Mouse (Mus musculus): ENCODE results near the gene Spem1. TPM values are rescaled to one million over a fixed set of nuclear protein-coding genes. Genes with fewer than 3 reads are reported as not detected.

Spem1 gene
- polyA plus RNA-seq, 2 experiments, result 0.18 to 0.65 TPM

- 0 out of 2 replicates have a peak within 1 kb of the TSS, but pooled peaks have one; percentile 25 for H3K9ac ChIP-seq (ENCODE audit: low read depth, low read length, severe bottlenecking)
- H3K27ac ChIP-seq (replicated peaks; ENCODE audit: low read depth, low read length), result no peak within 1 kb of the TSS
- TF ChIP-seq POLR2A (IDR thresholded peaks at IDR 0.05; ENCODE audit: borderline replicate concordance, extremely low read depth, insufficient read depth, insufficient read length), result no peak
- ATAC-seq (ENCODE audit: low FRiP score, low read depth) (no peak), DNase-seq (ENCODE audit: low spot score) (no peak)
- H3K4me1 ChIP-seq (ENCODE audit: control insufficient read depth, insufficient read depth, low read length), result no peaks in the 10 kb centered on the region
- 0 out of 2 replicates have a peak, but pooled peaks cover 15% of the 10 kb centered on the region for H3K27me3 ChIP-seq (ENCODE audit: control insufficient read depth, insufficient read depth, low read length)
- no peaks in the 10 kb centered on the region for H3K9me3 ChIP-seq (ENCODE audit: control insufficient read depth, low read length)
- WGBS, result 22% methylated on average over 28 of the region's 30 CpGs
- H3K36me3 ChIP-seq (ENCODE audit: control insufficient read depth, insufficient read depth, low read length), result no peaks in the 10 kb centered on the region
- peak within 1 kb of the TSS; percentile 15 for H3K4me2 ChIP-seq (replicated peaks; ENCODE audit: low read depth, low read length, severe bottlenecking)
- 0 out of 2 replicates have a peak within 1 kb of the TSS, but pooled peaks have one; percentile 4 for H3K4me3 ChIP-seq (replicated peaks; ENCODE audit: low read length)
Measured at GRCm38 (mm10) chr11:69858113-69858998, 36.4 kb upstream of the Spem1 start, which contains the start of gene Tnk1. Gene Tnk1 (minus strand): TSS chr11:69858730.

DNA sequence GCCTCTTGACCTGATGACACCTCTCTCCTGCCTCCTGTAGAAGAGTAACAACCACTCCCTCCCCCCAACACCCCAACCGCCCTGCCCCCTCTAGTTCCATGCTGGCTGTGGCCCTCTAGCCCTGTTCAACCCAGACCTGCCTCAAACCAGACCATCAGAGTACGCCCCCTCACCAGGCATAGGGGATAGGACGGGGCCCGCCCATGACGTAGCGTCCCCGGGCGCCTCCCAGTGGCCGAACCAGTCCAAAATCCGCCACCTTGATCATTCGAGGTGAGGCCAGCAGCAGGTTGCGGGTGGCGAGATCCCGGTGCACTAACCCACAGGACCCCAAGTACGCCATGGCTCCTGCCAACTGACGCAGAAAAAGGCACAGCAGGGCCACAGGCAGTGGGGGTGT, 33.4 kb upstream of the Spem1 start:
- no peak overlapping the region for H3K4me2 ChIP-seq (replicated peaks; ENCODE audit: low read depth, low read length, severe bottlenecking)

DNA sequence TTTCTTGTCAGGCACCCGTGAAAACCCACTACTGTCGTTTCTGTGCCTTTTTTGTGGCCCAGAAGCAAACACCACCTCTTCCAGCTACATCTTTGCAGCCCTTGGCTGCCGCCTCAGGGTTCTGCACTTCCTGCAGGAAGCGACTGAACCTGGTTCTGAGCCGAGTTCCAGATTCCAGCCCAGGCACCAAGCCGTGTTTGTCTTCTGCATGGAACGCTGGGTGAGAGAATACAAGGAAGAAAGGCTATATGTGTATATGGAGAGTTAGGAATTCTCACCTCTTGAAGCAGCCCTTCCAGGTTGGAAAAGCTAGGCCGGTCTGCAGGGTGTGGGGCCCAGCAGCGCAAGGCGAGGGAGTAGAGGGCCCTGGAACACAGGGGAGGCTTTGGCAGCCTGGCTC, 32.7 kb upstream of the Spem1 start:
- no peak overlapping the region for H3K27ac ChIP-seq (replicated peaks; ENCODE audit: low read depth, low read length)
- 84% methylated on average over 10 of the region's 10 CpGs for WGBS
- no peaks in the 10 kb centered on the region for H3K4me1 ChIP-seq (ENCODE audit: control insufficient read depth, insufficient read depth, low read length)
- H3K9ac ChIP-seq (ENCODE audit: low read depth, low read length, severe bottlenecking), result no peak overlapping the region
- no peaks in the 10 kb centered on the region for H3K9me3 ChIP-seq (ENCODE audit: control insufficient read depth, low read length)
- no peak overlapping the region for H3K4me3 ChIP-seq (replicated peaks; ENCODE audit: low read length)
- no peak overlapping the region for H3K4me2 ChIP-seq (replicated peaks; ENCODE audit: low read depth, low read length, severe bottlenecking)
- no peak for TF ChIP-seq POLR2A (IDR thresholded peaks at IDR 0.05; ENCODE audit: borderline replicate concordance, extremely low read depth, insufficient read depth, insufficient read length)
- no peak for DNase-seq (ENCODE audit: low spot score)
- peaks cover 25% of the 10 kb centered on the region for H3K36me3 ChIP-seq (ENCODE audit: control insufficient read depth, insufficient read depth, low read length)
- ATAC-seq (ENCODE audit: low FRiP score, low read depth), result no peak
- 0 out of 2 replicates have a peak, but pooled peaks cover 15% of the 10 kb centered on the region for H3K27me3 ChIP-seq (ENCODE audit: control insufficient read depth, insufficient read depth, low read length)

More for the DNA sequence above, 33.4 kb upstream of the Spem1 start:
- Histone ChIP-seq H3K36me3 (ENCODE audit: control insufficient read depth, insufficient read depth, low read length) (peaks cover 18% of the 10 kb centered on the region), H3K27ac (replicated peaks; ENCODE audit: low read depth, low read length) (no peak overlapping the region), H3K27me3 (ENCODE audit: control insufficient read depth, insufficient read depth, low read length) (0 out of 2 replicates have a peak, but pooled peaks cover 15% of the 10 kb centered on the region), H3K9me3 (ENCODE audit: control insufficient read depth, low read length) (no peaks in the 10 kb centered on the region), H3K4me3 (replicated peaks; ENCODE audit: low read length) (no peak overlapping the region), H3K4me1 (ENCODE audit: control insufficient read depth, insufficient read depth, low read length) (no peaks in the 10 kb centered on the region), H3K9ac (ENCODE audit: low read depth, low read length, severe bottlenecking) (no peak overlapping the region)
- no peak for TF ChIP-seq POLR2A (IDR thresholded peaks at IDR 0.05; ENCODE audit: borderline replicate concordance, extremely low read depth, insufficient read depth, insufficient read length)
- ATAC-seq (ENCODE audit: low FRiP score, low read depth), result peak; percentile 58
- DNase-seq (ENCODE audit: low spot score), result no peak
- WGBS, result 13% methylated on average over 16 of the region's 16 CpGs

DNA sequence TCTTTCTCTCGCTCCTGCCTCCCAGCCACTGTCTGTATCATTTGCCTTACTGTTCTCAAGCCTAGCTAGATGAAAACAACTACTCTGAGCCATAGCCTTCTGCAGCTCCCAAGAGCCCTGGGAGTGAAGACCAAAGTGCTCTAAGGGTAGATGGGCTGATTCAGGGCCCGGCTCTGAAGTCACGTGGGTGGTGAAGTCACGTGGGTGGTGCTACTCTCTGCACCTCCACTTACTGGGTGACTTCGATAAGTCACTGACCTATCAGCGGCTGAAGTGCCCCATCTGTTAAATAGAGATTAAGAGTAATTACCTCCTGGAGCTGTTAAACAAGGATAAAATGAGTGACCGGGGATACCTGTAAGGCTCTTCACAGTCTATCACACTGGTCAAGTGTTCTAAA, 32.0 kb upstream of the Spem1 start:
- WGBS, result 71% methylated on average over 7 of the region's 7 CpGs
- Histone ChIP-seq H3K27ac (replicated peaks; ENCODE audit: low read depth, low read length) (no peak overlapping the region), H3K9ac (ENCODE audit: low read depth, low read length, severe bottlenecking) (no peak overlapping the region), H3K36me3 (ENCODE audit: control insufficient read depth, insufficient read depth, low read length) (peaks cover 31% of the 10 kb centered on the region), H3K4me3 (replicated peaks; ENCODE audit: low read length) (no peak overlapping the region), H3K27me3 (ENCODE audit: control insufficient read depth, insufficient read depth, low read length) (0 out of 2 replicates have a peak, but pooled peaks cover 12% of the 10 kb centered on the region), H3K4me2 (replicated peaks; ENCODE audit: low read depth, low read length, severe bottlenecking) (no peak overlapping the region), H3K4me1 (ENCODE audit: control insufficient read depth, insufficient read depth, low read length) (no peaks in the 10 kb centered on the region), H3K9me3 (ENCODE audit: control insufficient read depth, low read length) (no peaks in the 10 kb centered on the region)
- DNase-seq (ENCODE audit: low spot score) (no peak), ATAC-seq (ENCODE audit: low FRiP score, low read depth) (no peak)
- TF ChIP-seq POLR2A (IDR thresholded peaks at IDR 0.05; ENCODE audit: borderline replicate concordance, extremely low read depth, insufficient read depth, insufficient read length), result no peak

DNA sequence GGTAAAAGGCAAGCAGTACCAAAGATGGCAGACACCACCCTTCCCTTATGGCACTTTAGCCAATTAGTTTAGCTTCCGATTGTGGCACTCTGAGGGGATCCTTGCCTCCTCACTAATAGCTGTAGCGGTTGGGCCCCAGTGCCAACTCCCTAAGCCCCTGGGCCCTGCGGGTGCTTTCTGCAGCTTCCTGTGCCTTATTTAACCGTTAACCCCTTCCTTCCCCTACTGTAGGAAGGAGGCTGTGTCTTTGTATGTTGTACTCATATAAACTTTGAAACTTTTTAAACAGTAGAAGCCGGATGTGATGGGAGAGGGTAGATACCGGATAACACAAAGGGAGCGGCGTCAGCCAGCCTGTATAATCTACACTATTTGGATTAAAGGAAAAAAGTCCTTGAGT, 28.8 kb upstream of the Spem1 start:
- Histone ChIP-seq H3K27ac (replicated peaks; ENCODE audit: low read depth, low read length) (no peak overlapping the region), H3K9ac (ENCODE audit: low read depth, low read length, severe bottlenecking) (no peak overlapping the region), H3K9me3 (ENCODE audit: control insufficient read depth, low read length) (no peaks in the 10 kb centered on the region), H3K4me1 (ENCODE audit: control insufficient read depth, insufficient read depth, low read length) (peaks cover 11% of the 10 kb centered on the region), H3K4me2 (replicated peaks; ENCODE audit: low read depth, low read length, severe bottlenecking) (no peak overlapping the region), H3K27me3 (ENCODE audit: control insufficient read depth, insufficient read depth, low read length) (no peaks in the 10 kb centered on the region), H3K4me3 (replicated peaks; ENCODE audit: low read length) (no peak overlapping the region), H3K36me3 (ENCODE audit: control insufficient read depth, insufficient read depth, low read length) (peaks cover 41% of the 10 kb centered on the region)
- no peak for TF ChIP-seq POLR2A (IDR thresholded peaks at IDR 0.05; ENCODE audit: borderline replicate concordance, extremely low read depth, insufficient read depth, insufficient read length)
- DNase-seq (ENCODE audit: low spot score), result no peak
- WGBS, result 67% methylated on average over 8 of the region's 8 CpGs
- ATAC-seq (ENCODE audit: low FRiP score, low read depth), result no peak
